Mouse (Mus musculus) embryonic fibroblast, embryonic 13.5 days (primary cell): ENCODE measurements around the gene Mon2. TPM values are rescaled to one million over a fixed set of nuclear protein-coding genes. Genes with fewer than 3 reads are reported as not detected.

Experiments
- H3K27ac ChIP-seq: 2 replicates; pipeline ENCODE4 v1.5.1; 2012; ENCODE audit warnings: low read length, control low read depth, inconsistent platforms; ENCODE audit not compliant: insufficient read depth
- H3K4me1 ChIP-seq: 2 replicates; pipeline ENCODE4 v1.6.1; 2011; ENCODE audit warnings: low read length; ENCODE audit not compliant: control insufficient read depth, insufficient read depth
- H3K4me3 ChIP-seq: 2 replicates; pipeline ENCODE4 v1.5.1; 2011; ENCODE audit warnings: mild to moderate bottlenecking, control low read depth, low read length; ENCODE audit not compliant: insufficient read depth
- CTCF ChIP-seq: IDR thresholded peaks from 2 replicates; pipeline ENCODE4 v1.5.1; 2011; ENCODE audit warnings: mild to moderate bottlenecking, control low read depth, low read length, moderate library complexity, borderline replicate concordance; ENCODE audit not compliant: insufficient read depth
- POLR2A ChIP-seq: IDR thresholded peaks from 2 replicates; pipeline ENCODE4 v1.6.1; 2011; ENCODE audit warnings: low read depth, mild to moderate bottlenecking, control low read depth, low read length, moderate library complexity
- polyA plus RNA-seq: library from polyadenylated mRNA; stranded (reverse); fragments of >200 nt; gene quantifications from 2 replicates; pipeline ENCODE4 v1.2.4, GENCODE M21; 2011; ENCODE audit warnings: low read depth; ENCODE audit not compliant: missing spikeins, insufficient read length

Gene Mon2
- polyA plus RNA-seq, 1 experiment: 89.2 TPM

GRCm38 (mm10) chr10:122985515-122986319, 90.6 kb downstream of the Mon2 start:
- Histone ChIP-seq H3K4me1 (peaks cover 5% of the 10 kb centered on the region), H3K4me3 (peak overlapping the region; percentile 97), H3K27ac (peak overlapping the region; percentile 100)
- TF ChIP-seq POLR2A (peak; percentile 82), CTCF (no peak)

- H3K4me3 ChIP-seq: peak overlapping the region; percentile 97
- TF ChIP-seq POLR2A (no peak; the same call in 1 of the 2 replicates), CTCF (no peak)
- peaks cover 5% of the 10 kb centered on the region for H3K4me1 ChIP-seq
- peak overlapping the region; percentile 99 for H3K27ac ChIP-seq
These were observed 91.1 kb downstream of the Mon2 start for GRCm38 (mm10) chr10:122985252-122985514.

DNA sequence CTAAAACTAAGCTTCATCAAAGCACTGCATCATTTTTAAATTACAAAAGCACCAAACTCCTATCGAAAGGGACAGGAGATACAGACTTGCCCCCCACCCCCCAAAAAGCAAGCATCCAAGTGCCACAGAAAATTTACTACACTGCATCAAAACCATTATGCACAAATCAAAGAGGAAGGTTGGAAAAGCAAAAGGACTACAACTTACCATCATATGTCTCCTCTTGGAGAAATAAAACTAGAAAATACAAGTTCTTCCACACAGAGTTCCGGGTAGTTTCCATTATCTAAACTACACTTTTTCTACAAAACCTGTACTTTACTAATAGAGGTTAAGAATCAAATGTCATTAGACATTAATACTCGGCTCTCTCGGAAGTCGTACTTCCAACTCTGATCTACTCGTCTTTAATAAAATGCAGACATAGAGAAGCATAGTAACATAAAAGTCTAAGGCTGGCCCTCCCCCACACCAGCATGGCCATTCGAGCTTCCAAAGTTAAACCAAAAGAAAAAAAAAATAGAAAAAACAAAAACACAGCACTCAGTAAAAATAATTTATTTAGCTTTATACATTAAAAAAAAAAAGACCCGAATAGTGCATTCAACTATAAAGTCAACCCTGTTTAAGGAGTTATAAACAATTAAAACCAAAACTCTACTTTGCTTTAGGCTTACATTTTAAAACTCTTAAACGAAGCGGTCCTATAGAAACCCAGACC, 91.6 kb downstream of the Mon2 start:
- Histone ChIP-seq H3K4me1 (peaks cover 5% of the 10 kb centered on the region), H3K27ac (peak overlapping the region; percentile 99), H3K4me3 (peak overlapping the region; percentile 97)
- no peak for TF ChIP-seq CTCF

GRCm38 (mm10) chr10:122983579-122984530, 92.5 kb downstream of the Mon2 start:
- peak; percentile 24; the same call in 1 of the 2 replicates for TF ChIP-seq POLR2A
- TF ChIP-seq CTCF: no peak
- peak overlapping the region; percentile 97 for H3K4me3 ChIP-seq
- peaks cover 5% of the 10 kb centered on the region for H3K4me1 ChIP-seq
- peak overlapping the region; percentile 99 for H3K27ac ChIP-seq

DNA sequence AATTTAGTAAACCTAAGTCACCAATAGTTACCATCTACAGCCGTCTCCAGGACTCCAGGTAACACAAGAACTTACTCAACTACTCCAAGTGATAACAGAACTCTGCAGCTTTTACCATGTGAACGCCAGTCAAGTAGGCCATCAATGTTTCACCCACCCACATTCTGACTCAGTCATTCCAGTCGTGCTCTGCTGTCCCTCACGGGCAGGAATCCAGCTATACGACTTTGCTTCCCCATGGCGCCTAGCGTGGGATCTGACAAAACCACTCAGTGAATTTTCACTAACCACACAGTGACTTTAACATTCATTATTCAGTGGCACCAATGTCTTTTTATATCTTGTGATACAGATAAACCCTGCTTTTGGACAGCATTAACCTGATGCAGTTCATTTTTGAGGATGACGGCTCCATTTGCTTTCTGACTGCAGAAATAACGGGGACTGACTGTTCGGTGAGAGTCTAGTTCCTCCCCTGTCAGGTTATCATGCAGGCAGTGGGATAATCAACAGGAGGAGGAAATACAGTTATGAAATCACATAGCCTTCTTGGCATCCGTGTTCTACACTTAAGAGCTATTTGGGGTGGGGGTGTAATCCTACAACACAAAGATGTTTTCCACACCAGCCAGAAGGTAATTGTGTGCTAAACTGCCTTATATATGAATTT, 93.3 kb downstream of the Mon2 start:
- peak overlapping the region; percentile 97 for H3K4me3 ChIP-seq
- peaks cover 5% of the 10 kb centered on the region for H3K4me1 ChIP-seq
- peak overlapping the region; percentile 99 for H3K27ac ChIP-seq
- TF ChIP-seq POLR2A: peak; percentile 78
- TF ChIP-seq CTCF: no peak

DNA sequence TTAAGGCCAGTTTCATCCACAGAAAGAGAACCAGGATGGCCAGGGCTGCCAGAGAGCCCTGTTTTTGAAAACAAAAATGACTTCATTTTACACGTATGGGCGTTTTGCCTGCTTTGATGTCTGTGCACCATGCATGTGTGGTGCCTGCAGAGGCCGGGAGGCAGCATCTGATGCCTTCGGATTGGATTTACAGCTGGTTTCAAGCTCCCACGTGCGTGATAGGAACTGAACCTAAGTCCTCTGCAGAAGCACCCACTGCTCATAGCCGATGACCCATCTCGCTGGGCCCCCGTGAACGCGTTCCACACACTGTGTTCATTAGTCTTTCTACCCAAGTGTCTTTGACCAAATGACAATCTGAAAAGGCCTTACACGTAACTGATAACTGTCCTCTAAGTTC, 96.2 kb downstream of the Mon2 start:
- no peak for TF ChIP-seq CTCF
- TF ChIP-seq POLR2A: peak; percentile 51
- H3K27ac ChIP-seq: no peak overlapping the region
- no peaks in the 10 kb centered on the region for H3K4me1 ChIP-seq
- H3K4me3 ChIP-seq: no peak overlapping the region

DNA sequence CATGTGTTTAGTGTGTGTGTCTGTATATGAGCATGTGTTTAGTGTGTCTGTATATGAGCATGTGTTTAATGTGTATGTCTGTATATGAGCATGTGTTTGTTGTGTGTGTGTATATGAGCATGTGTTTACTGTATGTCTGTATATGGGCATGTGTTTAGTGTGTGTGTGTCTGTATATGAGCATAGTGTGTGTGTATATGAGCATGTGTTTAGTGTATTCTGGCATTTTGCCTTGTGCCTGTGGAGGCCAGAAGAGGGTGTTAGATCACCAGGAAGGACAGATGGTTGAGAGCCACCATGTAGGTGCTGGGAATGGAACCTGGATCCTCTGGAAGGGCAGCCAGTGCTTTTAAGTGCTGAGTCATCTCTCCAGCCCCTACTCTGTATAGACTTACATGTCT, 96.9 kb downstream of the Mon2 start:
- H3K27ac ChIP-seq: peak overlapping the region; percentile 30
- TF ChIP-seq CTCF (no peak), POLR2A (peak; percentile 62)
- H3K4me3 ChIP-seq: no peak overlapping the region
- no peaks in the 10 kb centered on the region for H3K4me1 ChIP-seq

DNA sequence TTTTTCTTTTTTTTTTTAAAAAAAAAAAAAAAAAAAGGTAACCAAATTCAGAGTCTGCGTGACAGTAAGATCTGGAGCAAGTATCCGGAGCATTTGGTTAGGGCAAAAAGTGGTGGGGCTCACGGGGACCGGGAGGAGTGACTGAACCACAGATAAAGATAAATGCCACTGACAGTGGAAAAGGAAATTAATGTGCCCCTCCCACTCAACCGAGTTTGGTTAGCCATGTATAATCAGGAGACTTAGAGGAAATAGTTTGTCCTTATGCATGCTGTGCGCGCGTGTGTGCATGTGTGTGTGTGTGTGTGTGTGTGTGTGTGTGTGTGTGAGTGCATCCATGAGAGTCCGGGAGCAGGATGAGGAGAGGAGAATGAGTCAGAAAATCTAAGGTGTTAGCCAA, 100.3 kb downstream of the Mon2 start:
- no peaks in the 10 kb centered on the region for H3K4me1 ChIP-seq
- TF ChIP-seq CTCF (no peak), POLR2A (no peak)
- H3K4me3 ChIP-seq: no peak overlapping the region
- H3K27ac ChIP-seq: no peak overlapping the region

GRCm38 (mm10) chr10:122973241-122973640, 103.1 kb downstream of the Mon2 start:
- TF ChIP-seq POLR2A: no peak
- TF ChIP-seq CTCF: no peak
- H3K4me1 ChIP-seq: no peaks in the 10 kb centered on the region
- H3K27ac ChIP-seq: no peak overlapping the region
- no peak overlapping the region for H3K4me3 ChIP-seq

DNA sequence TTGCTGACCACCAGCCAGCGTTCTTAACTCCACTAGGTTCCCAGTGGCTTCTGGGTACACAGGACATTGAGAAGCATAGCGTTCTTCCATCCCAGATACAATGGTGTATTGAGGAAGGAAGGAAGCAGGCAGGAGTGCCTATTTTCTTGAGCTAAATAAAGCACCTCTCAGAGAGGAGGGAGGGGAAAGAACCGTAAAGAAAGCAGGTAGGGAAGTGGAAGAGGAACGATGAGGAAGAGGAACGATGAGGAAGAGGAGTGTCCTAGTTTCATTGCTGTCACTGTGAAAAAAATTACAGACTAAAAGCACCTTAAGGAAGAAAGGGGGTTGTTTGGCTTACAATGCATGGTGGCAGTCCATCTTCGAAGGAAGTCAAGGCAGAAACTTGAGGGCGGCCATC, 106.1 kb downstream of the Mon2 start:
- H3K27ac ChIP-seq: no peak overlapping the region
- TF ChIP-seq POLR2A (no peak), CTCF (no peak)

More for the DNA sequence above, 106.1 kb downstream of the Mon2 start:
- H3K4me1 ChIP-seq: 0 out of 2 replicates have a peak, but pooled peaks cover 3% of the 10 kb centered on the region
- H3K4me3 ChIP-seq: no peak overlapping the region
